Mouse (Mus musculus) limb, embryonic 11.5 days (tissue): ENCODE measurements around the gene Ethe1. TPM values are rescaled to one million over a fixed set of nuclear protein-coding genes. Genes with fewer than 3 reads are reported as not detected.

Source experiments
- ATAC-seq: fragments of 200-750 bp; cut with Nextera tagmentation; 2 replicates; pipeline ENCODE4 v1.8.0; 2017; ENCODE audit warnings: low read depth; ENCODE audit not compliant: insufficient number of reproducible peaks, low FRiP score, low TSS enrichment
- DNase-seq: peaks from one replicate; pipeline ENCODE4 v3.0.0-alpha.2; 2015; ENCODE audit warnings: low spot score
- H3K27ac ChIP-seq: fragments of 300-500 bp; sonication (generic); replicated peaks from 2 replicates; pipeline ENCODE4 v1.5.1; 2014; ENCODE audit warnings: low read depth, mild to moderate bottlenecking, low read length
- H3K27me3 ChIP-seq: fragments of 300-500 bp; sonication (generic); 2 replicates; pipeline ENCODE4 v1.6.1; 2014; ENCODE audit warnings: mild to moderate bottlenecking, low read length, mixed read lengths; ENCODE audit not compliant: control insufficient read depth, insufficient read depth
- H3K36me3 ChIP-seq: fragments of 300-500 bp; sonication (generic); 2 replicates; pipeline ENCODE4 v1.6.1; 2014; ENCODE audit warnings: mild to moderate bottlenecking, low read length, moderate library complexity, mixed read lengths; ENCODE audit not compliant: control insufficient read depth, insufficient read depth
- H3K4me1 ChIP-seq: fragments of 300-500 bp; sonication (generic); 2 replicates; pipeline ENCODE4 v1.6.1; 2014; ENCODE audit warnings: low read length, mixed read lengths; ENCODE audit not compliant: control insufficient read depth, insufficient read depth
- H3K4me2 ChIP-seq: fragments of 300-500 bp; sonication (generic); 2 replicates; pipeline ENCODE4 v1.6.1; 2014; ENCODE audit warnings: low read depth, mild to moderate bottlenecking, moderate library complexity; ENCODE audit not compliant: severe bottlenecking
- H3K4me3 ChIP-seq: fragments of 300-500 bp; sonication (generic); 2 replicates; pipeline ENCODE4 v1.5.1; 2014; ENCODE audit warnings: low read depth, low read length
- H3K9ac ChIP-seq: fragments of 300-500 bp; sonication (generic); 2 replicates; pipeline ENCODE4 v1.6.1; 2014; ENCODE audit warnings: mild to moderate bottlenecking, low read length
- H3K9me3 ChIP-seq: fragments of 300-500 bp; sonication (generic); 2 replicates; pipeline ENCODE4 v1.6.1; 2016; ENCODE audit warnings: low read length; ENCODE audit not compliant: control insufficient read depth
- WGBS: fragments of 180-500 bp; shearing (Covaris S2); extraction: QIAGEN DNeasy Blood & Tissue Kit; methylation state at CpG from one replicate; pipeline ENCODE4 v1.1.7; 2014; 5-methylcytosine and 5-hydroxymethylcytosine counted together
- polyA plus RNA-seq: library from polyadenylated mRNA; unstranded; fragments of >200 nt; fragmentation: Nextera tagmentation; extraction: Ambion mirVana; gene quantifications from 2 replicates; pipeline ENCODE4 v1.2.1, GENCODE M21; 2014

Ethe1 gene
- polyA plus RNA-seq, 1 experiment from 2014 or later: 32.2 TPM

DNA sequence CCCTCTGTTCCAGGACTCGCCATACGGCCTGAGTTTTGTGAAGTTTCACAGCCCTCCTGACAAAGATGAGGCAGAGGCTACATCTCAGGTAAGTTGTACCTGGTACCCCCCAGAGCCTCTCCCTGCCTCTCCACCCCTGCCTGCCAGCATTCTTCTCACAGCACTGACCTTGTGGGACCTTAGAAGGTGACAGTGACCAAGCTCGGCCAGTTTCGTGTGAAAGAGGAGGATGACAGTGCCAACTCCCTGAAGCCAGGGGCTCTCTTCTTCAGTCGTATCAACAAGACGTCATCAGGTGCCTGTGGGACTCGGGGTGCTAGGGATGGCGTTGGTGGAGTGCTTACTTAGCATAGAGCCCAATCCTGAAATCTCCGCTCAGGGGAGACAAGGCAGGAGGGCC lies 21.1 kb upstream of the Ethe1 start:
- H3K4me1 ChIP-seq: no peaks in the 10 kb centered on the region
- 95% methylated on average over 9 of the region's 9 CpGs for WGBS
- ATAC-seq (no peak), DNase-seq (no peak)
- H3K4me3 ChIP-seq: no peak overlapping the region
- H3K36me3 ChIP-seq: peaks cover 23% of the 10 kb centered on the region
- no peak overlapping the region for H3K9ac ChIP-seq
- no peaks in the 10 kb centered on the region for H3K27me3 ChIP-seq
- no peak overlapping the region for H3K4me2 ChIP-seq
- H3K9me3 ChIP-seq: no peaks in the 10 kb centered on the region
- H3K27ac ChIP-seq: no peak overlapping the region

DNA sequence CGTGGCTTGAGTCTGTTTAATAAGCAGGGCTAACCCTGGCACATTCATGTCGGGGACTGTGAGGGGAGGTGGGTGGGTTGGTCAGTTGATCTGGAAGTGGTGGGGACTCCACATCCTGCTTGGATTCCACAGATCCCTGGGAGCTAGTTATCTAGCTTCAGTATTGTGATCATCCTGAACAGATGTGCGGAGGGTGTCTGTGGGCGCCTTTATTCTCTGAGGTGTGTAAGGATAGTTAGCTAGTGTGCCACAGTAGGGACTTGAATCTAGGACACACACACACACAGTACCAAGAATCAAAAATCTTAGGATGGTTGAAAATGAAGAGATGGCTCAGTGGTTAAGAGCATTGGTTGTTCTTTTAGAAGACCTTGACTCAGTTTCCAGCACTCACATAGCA lies 18.8 kb upstream of the Ethe1 start:
- H3K9ac ChIP-seq: no peak overlapping the region
- no peak overlapping the region for H3K4me3 ChIP-seq
- H3K27ac ChIP-seq: no peak overlapping the region
- no peak for ATAC-seq
- H3K27me3 ChIP-seq: no peaks in the 10 kb centered on the region
- H3K4me2 ChIP-seq: no peak overlapping the region
- no peaks in the 10 kb centered on the region for H3K9me3 ChIP-seq
- WGBS: 85% methylated on average over 4 of the region's 4 CpGs
- no peaks in the 10 kb centered on the region for H3K4me1 ChIP-seq
- no peak for DNase-seq
- peaks cover 33% of the 10 kb centered on the region for H3K36me3 ChIP-seq

DNA sequence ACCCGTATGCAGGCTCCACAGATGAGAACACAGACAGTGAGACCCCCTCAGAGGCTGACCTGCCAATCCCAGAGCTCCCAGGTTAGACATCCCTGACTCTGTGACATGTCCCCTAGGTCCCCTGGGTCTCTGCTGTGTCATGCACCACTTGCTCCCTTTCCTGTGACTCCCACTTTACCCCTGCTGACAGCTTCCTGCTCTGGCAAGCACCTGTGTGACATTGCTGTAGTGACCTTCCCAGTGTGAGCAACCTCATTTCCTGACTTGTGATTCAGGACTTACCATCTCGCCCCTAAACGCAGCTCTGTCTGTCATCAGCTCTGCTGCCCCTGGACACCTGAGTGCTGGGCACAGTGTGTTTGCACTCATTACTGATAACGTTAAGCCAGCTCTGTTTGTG lies 16.3 kb upstream of the Ethe1 start:
- ATAC-seq: no peak
- Histone ChIP-seq H3K4me3 (no peak overlapping the region), H3K27ac (no peak overlapping the region), H3K9ac (no peak overlapping the region), H3K36me3 (peaks cover 30% of the 10 kb centered on the region), H3K27me3 (no peaks in the 10 kb centered on the region), H3K4me1 (no peaks in the 10 kb centered on the region), H3K4me2 (no peak overlapping the region), H3K9me3 (no peaks in the 10 kb centered on the region)
- DNase-seq: no peak
- WGBS: 85% methylated on average over 4 of the region's 4 CpGs

DNA sequence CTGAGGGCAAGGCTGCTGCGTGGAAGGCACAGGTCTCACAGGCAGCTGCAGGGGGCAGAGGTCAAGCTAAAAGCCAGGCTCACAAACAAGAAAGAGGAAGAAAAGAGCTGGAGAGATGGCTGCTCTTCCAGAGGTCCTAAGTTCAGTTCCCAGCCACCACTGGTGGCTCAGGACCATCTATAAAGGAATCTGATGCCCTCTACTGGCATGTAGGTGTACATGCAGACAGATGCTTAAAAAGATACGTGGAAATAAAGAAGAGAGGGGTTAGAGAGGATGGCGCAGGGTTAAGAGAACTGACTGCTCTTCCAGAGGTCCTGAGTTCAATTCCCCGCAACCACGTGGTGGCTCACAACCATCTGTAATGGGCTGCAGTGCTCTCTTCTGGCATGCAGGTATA lies 14.9 kb upstream of the Ethe1 start:
- 56% methylated on average over 5 of the region's 5 CpGs for whole genome bisulfite sequencing
- Histone ChIP-seq H3K27me3 (no peaks in the 10 kb centered on the region), H3K9me3 (no peaks in the 10 kb centered on the region), H3K36me3 (peaks cover 23% of the 10 kb centered on the region), H3K4me2 (no peak overlapping the region), H3K4me3 (no peak overlapping the region), H3K9ac (no peak overlapping the region), H3K27ac (no peak overlapping the region), H3K4me1 (no peaks in the 10 kb centered on the region)
- no peak for ATAC-seq
- no peak for DNase-seq

DNA sequence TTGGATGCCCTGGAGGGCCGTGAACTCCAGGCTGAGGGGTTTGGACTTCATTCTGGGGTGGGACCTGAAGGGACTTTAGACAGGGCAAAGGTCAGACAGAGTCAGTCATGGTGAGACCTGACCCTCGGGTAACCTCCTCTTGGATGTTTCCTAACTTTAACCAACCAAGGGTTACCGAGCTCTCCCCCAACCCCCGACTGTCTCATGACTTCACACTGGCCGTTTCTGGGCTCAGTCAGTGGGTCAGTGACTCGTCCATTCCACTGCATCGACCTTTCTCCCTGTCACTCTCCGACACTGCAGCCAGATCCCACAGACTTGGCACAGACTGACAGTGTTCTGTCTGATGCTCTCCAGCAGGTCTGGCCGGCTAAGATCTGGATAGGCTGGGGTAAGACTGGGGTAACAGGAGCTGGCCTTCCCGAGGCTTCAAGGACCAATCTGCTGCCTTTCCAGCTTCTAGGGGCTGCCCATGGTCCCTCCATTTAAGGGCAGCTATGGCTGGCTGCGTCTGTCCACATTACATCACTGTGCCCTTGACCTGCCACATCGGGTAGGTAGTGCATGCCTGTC lies 13.0 kb upstream of the Ethe1 start:
- H3K4me2 ChIP-seq: no peak overlapping the region
- 66% methylated on average over 12 of the region's 12 CpGs for WGBS
- DNase-seq (no peak), ATAC-seq (no peak)
- H3K4me1 ChIP-seq: no peaks in the 10 kb centered on the region
- no peak overlapping the region for H3K9ac ChIP-seq
- peaks cover 16% of the 10 kb centered on the region for H3K36me3 ChIP-seq
- no peak overlapping the region for H3K4me3 ChIP-seq
- H3K9me3 ChIP-seq: no peaks in the 10 kb centered on the region
- no peak overlapping the region for H3K27ac ChIP-seq
- H3K27me3 ChIP-seq: no peaks in the 10 kb centered on the region

DNA sequence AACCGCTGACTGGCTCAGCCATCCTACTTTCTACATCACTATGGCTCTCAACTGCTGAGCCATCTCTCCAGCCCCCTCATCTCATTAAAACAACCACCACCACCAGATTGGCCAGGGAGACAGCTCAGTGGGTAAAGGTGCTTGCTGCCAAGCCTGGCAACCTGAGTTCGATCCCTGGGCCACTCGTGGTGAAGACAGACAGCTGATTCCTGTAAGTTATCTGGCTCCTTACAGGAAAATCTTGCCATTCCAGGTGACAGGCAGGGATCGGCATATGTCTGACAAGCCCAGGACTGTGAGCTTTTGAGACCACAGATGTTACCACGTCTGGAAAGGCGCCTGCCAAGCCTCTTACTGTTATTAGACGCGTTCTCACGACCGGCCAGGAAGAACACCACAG lies 9.5 kb upstream of the Ethe1 start:
- Histone ChIP-seq H3K36me3 (peaks cover 2% of the 10 kb centered on the region; the same call in 1 of the 2 replicates), H3K4me2 (no peak overlapping the region), H3K4me3 (no peak overlapping the region), H3K27ac (no peak overlapping the region), H3K9ac (no peak overlapping the region), H3K9me3 (no peaks in the 10 kb centered on the region), H3K27me3 (no peaks in the 10 kb centered on the region), H3K4me1 (no peaks in the 10 kb centered on the region)
- ATAC-seq (no peak), DNase-seq (no peak)
- WGBS: 93% methylated on average over 10 of the region's 10 CpGs

DNA sequence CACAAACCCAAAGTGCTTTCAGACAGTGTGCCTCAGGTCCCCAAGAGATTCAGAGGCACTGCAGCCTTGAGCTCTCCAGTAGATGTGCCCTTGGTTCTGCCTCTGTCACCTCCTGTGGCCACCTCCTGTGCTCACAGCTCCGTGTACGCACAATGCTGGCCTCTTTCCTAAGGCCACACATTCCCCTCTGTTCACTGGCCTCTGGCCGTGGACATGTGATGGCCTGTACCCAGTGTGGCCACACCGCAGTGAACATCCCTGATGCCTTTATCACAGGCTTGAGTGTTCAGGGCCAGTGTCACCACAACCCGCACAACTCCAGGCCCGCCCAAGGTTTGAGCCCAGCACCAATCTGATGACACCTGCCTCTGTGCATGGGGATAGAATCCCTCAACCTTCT lies 2.5 kb upstream of the Ethe1 start:
- Histone ChIP-seq H3K27ac (no peak overlapping the region), H3K36me3 (no peaks in the 10 kb centered on the region), H3K9me3 (no peaks in the 10 kb centered on the region), H3K9ac (no peak overlapping the region), H3K4me3 (no peak overlapping the region), H3K27me3 (peaks cover 24% of the 10 kb centered on the region), H3K4me1 (peaks cover 3% of the 10 kb centered on the region; the same call in 1 of the 2 replicates), H3K4me2 (no peak overlapping the region)
- DNase-seq (no peak), ATAC-seq (no peak)
- WGBS: 89% methylated on average over 6 of the region's 6 CpGs

DNA sequence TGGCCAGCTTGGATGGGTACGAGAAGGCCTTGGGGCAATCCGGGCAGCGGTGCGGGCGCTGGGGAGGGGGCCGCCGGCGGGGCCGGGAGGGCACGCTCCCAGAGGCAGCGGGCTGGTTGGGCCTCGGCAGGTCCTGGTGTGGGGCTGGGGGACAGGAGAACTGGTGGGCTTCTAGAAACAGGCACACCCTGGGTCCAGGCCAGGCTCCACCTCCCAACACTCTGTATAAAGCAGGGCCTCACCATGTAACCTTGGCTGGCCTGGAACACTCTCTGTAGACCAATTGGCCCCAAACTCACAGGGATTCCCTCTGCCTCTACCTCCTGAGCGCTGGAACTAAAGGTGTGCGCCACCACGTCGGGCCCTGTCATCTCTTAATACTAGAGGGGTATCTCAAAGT lies 1.3 kb upstream of the Ethe1 start:
- Histone ChIP-seq H3K9ac (no peak overlapping the region), H3K36me3 (no peaks in the 10 kb centered on the region), H3K9me3 (no peaks in the 10 kb centered on the region), H3K4me3 (no peak overlapping the region), H3K4me1 (peaks cover 3% of the 10 kb centered on the region; the same call in 1 of the 2 replicates), H3K4me2 (no peak overlapping the region), H3K27me3 (peaks cover 24% of the 10 kb centered on the region), H3K27ac (no peak overlapping the region)
- 43% methylated on average over 16 of the region's 16 CpGs for WGBS
- ATAC-seq (peak; percentile 60), DNase-seq (no peak)

DNA sequence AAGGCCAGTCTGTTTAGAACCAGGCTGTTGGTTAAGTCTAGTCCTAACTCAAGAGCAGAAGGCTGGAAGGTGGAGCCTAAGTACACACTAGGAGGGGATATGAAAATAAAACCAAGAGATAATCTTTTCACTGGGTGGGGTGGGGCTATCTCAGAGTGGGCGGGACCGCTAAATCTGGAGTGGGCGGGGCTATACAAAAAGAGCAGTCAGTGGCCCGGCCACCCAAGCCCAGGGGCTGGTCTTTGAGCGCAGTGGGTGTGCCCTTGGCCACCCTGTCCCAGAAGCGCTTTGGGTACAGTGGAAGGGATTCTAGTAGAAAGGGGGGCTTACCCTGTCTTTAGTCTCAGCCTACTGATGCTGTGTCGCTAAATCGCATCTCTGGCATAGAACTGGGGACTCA lies 515 bp upstream of the Ethe1 start:
- peak overlapping the region; percentile 58 for H3K4me2 ChIP-seq
- H3K27ac ChIP-seq: no peak overlapping the region
- ATAC-seq (peak; percentile 55; the same call in 1 of the 2 replicates), DNase-seq (peak; percentile 33)
- peaks cover 3% of the 10 kb centered on the region; the same call in 1 of the 2 replicates for H3K4me1 ChIP-seq
- H3K36me3 ChIP-seq: no peaks in the 10 kb centered on the region
- H3K9me3 ChIP-seq: no peaks in the 10 kb centered on the region
- no peak overlapping the region; the same call in 1 of the 2 replicates for H3K9ac ChIP-seq
- H3K27me3 ChIP-seq: peaks cover 24% of the 10 kb centered on the region
- WGBS: 5% methylated on average over 8 of the region's 8 CpGs
- peak overlapping the region; percentile 40 for H3K4me3 ChIP-seq
